Mouse (Mus musculus): Measurements from ENCODE around the gene Pwp2. TPM values are rescaled to one million over a fixed set of nuclear protein-coding genes. Genes with fewer than 3 reads are reported as not detected.
"Not testable (repeated sequence)": the region's sequence is repeated elsewhere in the genome, so short reads cannot be mapped to it uniquely, and the experiment has no call there.

Gene Pwp2
- total RNA-seq, 2 experiments from 2014 or later = 19.2 to 19.6 TPM

GRCm38 (mm10) chr10:78143727-78144505 lies 41.0 kb downstream of the Pwp2 start:
- peak; percentile 62 to 76 for DNase-seq (ENCODE audit: low spot score in 2 of 2)

- DNase-seq (ENCODE audit: low spot score in 2 of 2) = no peak
Measured at GRCm38 (mm10) chr10:78140843-78141242, 44.1 kb downstream of the Pwp2 start.

DNA sequence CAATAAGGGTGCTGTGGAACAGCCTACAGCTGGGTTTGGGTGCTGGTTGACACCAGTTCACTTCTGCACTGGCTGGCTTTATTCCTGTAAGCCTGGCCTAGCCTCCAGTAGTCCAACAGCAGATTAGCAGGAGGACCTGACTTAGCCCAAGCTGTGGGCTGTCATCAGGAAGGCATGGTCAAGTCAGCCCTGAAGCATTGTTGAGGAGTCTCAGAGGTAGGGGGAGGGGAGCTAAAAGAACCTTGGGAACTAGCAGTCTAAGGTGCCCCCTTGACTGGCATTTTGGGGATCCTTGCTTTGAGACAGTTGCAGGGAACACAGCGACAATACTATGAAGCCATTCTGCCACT lies 44.7 kb downstream of the Pwp2 start:
- no peak for DNase-seq (ENCODE audit: low spot score in 2 of 2)

GRCm38 (mm10) chr10:78139572-78140250 lies 45.2 kb downstream of the Pwp2 start:
- DNase-seq (ENCODE audit: low spot score in 2 of 2) = no peak

- peak; percentile 11 to 21 for DNase-seq (ENCODE audit: low spot score in 2 of 2)
Measured at GRCm38 (mm10) chr10:78138812-78139523, 46.0 kb downstream of the Pwp2 start.

- DNase-seq (ENCODE audit: low spot score in 2 of 2) = no peak
Measured at GRCm38 (mm10) chr10:78137191-78137590, 47.8 kb downstream of the Pwp2 start.

DNA sequence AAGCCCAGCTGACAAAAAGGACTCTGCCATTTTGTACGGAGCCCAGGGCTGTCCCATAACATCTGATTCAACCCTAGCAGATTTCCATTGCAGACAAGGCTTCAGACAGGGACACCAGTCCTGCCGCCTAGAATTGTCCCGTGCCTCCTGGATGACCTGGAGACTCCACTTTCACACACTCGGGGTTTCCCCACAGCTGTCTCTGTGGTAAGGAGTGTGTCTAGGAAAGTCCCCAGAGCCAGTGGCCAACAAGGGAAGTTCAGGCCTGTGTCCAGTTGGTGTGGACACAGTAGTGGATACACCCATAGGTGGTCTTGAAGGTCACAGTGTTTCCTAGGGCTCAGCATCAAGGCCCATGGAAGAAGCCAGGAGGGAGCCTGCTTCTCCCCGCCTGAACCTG lies 49.0 kb downstream of the Pwp2 start:
- no peak for DNase-seq (ENCODE audit: low spot score in 2 of 2)

DNA sequence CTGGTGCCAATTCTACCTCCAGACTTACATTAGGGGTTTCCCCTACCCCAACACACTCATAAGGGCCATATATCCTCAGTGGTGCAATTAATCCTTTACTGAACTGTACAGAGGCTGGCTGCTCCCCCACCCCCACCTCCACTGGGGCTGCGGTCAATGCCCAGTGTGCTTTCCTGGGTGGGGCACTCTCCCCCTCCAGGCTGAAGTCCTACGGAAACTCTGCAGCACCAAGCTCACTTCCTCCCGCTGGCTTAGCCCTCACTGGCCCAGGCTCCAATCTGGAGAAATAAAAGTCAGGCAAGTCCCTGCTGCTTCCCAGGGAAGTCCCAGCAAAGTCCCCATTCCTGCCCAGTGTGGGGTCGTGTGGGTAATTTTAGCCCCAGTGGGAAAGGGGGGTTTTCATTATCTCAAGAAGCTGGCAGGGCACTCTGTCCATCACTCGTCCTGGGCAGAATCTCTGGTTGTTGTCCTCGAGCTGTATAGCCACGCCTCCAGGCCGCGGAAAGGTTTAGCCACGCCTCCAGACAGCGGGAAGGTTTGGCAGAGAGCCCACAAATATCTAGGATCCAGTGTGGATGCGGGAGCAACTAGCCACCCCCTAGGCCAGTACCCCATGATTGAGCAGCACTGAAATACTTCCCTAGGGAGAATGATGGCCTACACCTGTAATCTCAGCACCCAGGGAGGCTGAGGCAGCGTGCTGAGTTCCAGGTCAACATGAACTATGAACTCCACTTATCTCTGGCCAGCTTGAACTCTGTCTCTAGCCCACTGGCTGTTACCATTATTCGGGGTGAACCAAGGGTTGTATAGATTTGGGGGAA lies 49.8 kb downstream of the Pwp2 start:
- no peak for DNase-seq (ENCODE audit: low spot score in 2 of 2)

GRCm38 (mm10) chr10:78134400-78134799 lies 50.5 kb downstream of the Pwp2 start:
- DNase-seq (ENCODE audit: low spot score in 2 of 2) = no peak

GRCm38 (mm10) chr10:78129998-78130397 lies 55.0 kb downstream of the Pwp2 start:
- no peak for DNase-seq (ENCODE audit: low spot score in 2 of 2)

GRCm38 (mm10) chr10:78129423-78129822 lies 55.5 kb downstream of the Pwp2 start:
- DNase-seq (ENCODE audit: low spot score in 2 of 2) = no peak

DNA sequence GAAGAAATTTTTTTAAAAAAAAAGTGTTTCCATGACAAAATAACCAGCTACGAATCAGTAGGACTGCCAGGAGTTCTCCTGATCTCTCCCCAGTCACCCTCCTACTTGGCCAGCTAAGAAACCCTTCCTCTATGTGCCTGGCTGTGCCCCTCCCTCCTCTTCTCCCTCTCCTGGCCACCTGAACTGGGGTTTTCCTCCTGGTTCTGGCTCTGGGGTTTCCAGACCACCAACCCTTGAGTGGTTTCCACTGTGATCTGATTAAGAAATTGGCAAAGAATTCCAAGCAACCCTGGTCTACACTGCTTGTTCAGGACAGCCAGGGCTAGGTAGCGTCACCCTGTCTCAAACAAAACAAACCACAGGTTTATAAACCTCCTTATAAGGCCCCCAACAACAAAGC lies 56.3 kb downstream of the Pwp2 start:
- no peak for DNase-seq (ENCODE audit: low spot score in 2 of 2)

GRCm38 (mm10) chr10:78127931-78128330 lies 57.0 kb downstream of the Pwp2 start:
- DNase-seq (ENCODE audit: low spot score in 2 of 2) = no peak

DNA sequence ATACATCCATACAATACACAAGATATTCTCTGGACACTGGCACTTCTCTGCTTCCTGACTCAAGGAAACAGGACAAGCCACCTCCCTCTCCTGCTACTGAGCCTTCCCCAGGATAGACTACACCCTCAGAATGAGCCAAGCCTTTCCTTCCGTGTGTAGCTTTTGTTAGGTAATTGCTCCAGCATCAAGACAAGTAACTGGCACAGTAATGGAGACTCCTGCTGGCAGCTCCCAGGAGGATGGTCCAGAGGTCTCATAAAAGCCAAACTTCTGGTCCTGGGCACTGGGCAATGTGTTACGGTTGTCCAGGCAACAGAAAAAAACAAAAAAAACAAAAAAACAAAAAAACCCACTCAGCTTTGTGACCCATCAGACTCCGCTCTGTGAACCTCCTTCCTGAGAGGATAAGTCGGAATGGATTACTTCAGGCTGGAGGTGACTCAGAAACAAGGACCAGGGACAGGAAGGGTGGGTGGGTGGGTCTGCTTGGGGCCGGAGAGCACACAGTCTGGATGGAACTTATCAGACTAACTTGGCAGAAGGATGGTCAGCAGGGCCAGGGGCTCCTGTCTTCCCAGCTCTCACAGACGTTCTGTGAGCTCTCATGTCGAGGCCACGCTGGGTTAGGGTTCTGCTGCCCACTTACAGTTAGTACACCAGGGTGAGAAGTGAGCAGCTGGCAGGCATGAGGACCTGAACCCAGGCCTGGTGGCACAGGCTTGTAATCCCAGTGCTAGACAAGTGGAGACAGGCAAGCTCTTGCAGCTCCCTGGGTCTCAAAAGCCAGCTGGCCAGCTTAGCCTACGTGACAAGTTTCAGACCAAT lies 57.7 kb downstream of the Pwp2 start:
- DNase-seq (ENCODE audit: low spot score in 2 of 2) = no peak

DNA sequence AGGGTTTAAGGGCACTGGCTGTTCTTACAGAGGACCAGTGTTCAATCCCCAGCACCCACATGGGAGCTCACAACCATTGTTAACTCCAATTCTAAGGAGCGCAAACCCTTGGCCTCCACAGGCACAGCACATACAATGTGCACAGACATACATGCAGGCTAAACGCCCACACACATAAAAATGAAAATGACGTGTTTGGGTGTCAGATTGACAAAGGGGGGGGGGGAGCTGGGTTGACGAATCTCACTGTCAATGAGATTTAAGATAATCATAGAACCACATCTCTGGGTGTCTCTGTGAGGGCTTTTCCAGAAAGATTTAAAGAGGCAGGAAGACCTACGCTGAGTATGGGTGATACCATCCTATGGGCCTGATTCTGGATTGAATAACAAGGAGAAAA lies 58.6 kb downstream of the Pwp2 start:
- no peak for DNase-seq (ENCODE audit: low spot score in 2 of 2)

DNA sequence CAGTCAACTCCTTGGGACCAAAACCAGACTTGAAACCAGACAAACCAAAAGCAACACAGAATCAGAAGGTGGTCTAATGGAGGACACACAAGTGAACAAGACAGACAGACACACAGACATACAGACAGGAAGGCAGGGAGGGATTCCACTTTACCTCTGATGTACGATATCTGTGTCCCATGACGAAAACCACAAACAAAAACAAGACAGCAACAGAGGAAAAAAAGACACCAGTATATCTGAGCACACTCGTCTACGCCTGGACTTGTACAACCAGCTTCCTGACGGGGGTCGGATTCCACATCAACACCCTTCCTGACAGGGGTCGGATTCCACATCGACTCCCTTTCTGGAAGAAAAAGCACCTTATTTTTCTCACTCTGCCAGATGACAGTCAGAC lies 59.9 kb downstream of the Pwp2 start:
- not testable (repeated sequence) for DNase-seq (ENCODE audit: low spot score in 2 of 2)

GRCm38 (mm10) chr10:78124137-78124536 lies 60.8 kb downstream of the Pwp2 start:
- DNase-seq (ENCODE audit: low spot score in 2 of 2) = not testable (repeated sequence)
